Mouse (Mus musculus) erythroblast, embryonic 14.5 days (primary cell): Measurements from ENCODE around the gene G6pc2.

Experiments
- GATA1 ChIP-seq: IDR thresholded peaks from 2 replicates; pipeline ENCODE4 v1.6.1; 2012; ENCODE audit warnings: low read length, inconsistent platforms, mixed read lengths
- TAL1 ChIP-seq: IDR thresholded peaks from 3 replicates; pipeline ENCODE4 v1.6.1; 2012; ENCODE audit warnings: low read length, inconsistent platforms, mixed read lengths

DNA sequence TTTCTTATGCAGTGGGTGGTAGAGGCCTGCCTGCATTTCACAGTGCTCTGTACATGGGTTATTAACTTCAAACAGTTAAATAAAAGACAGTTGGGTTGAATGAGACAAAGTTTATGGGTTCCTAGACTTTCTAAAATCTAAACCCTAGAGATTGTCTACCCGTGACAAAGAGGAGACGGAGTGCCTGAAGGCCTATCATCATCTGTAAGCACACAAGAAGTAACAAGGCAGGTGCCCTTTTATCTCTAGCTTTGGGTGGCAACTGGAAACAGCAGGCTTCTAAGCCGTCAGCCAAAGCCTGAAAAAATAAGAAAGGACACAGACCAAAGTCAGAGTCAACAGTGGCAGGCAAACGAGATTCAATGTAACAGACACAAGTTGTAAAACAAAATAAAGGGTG lies 21.7 kb upstream of the G6pc2 start:
- no peak for TF ChIP-seq GATA1
- TF ChIP-seq TAL1: no peak
